Mouse (Mus musculus) myocyte (in vitro differentiated cells): Measurements from ENCODE around the gene Akap13. TPM values are rescaled to one million over a fixed set of nuclear protein-coding genes. Genes with fewer than 3 reads are reported as not detected.

Source experiments
- H3K27me3 ChIP-seq: one replicate; pipeline ENCODE4 v1.6.1; 2011; ENCODE audit not compliant: control insufficient read depth, insufficient read depth, insufficient read length
- H3K36me3 ChIP-seq: one replicate; pipeline ENCODE4 v1.6.1; 2011; ENCODE audit not compliant: control insufficient read depth, insufficient read depth
- H3K4me2 ChIP-seq: one replicate; pipeline ENCODE4 v1.6.1; 2011; ENCODE audit warnings: low read depth, control low read depth
- H3K4me3 ChIP-seq: one replicate; pipeline ENCODE4 v1.5.1; 2011; ENCODE audit warnings: mild to moderate bottlenecking, control low read depth, moderate library complexity
- H3K79me2 ChIP-seq: one replicate; pipeline ENCODE4 v1.6.1; 2011; ENCODE audit not compliant: control insufficient read depth, insufficient read depth
- H3ac ChIP-seq: one replicate; pipeline ENCODE4 v1.6.1; 2011; ENCODE audit not compliant: control insufficient read depth, insufficient read length
- CEBPB ChIP-seq: IDR thresholded peaks from 2 replicates; pipeline ENCODE4 v1.6.1; 2011; ENCODE audit warnings: mild to moderate bottlenecking, moderate library complexity; ENCODE audit not compliant: poor library complexity, insufficient read depth, severe bottlenecking
- E2F4 ChIP-seq: IDR thresholded peaks from one replicate; pipeline ENCODE4 v1.6.1; 2011; ENCODE audit warnings: mild to moderate bottlenecking, control low read depth, moderate library complexity; ENCODE audit not compliant: insufficient read depth
- MAX ChIP-seq: IDR thresholded peaks from one replicate; pipeline ENCODE4 v1.6.1; 2011; ENCODE audit warnings: low read depth, mild to moderate bottlenecking, control low read depth
- MYOD1 ChIP-seq, 3 experiments: IDR thresholded peaks; one replicate each; pipeline ENCODE4 v1.6.1; 2011; ENCODE audit warnings: control low read depth in 2 of 3, low read depth in 2 of 3, mild to moderate bottlenecking in 2 of 3, moderate library complexity in 1 of 3; ENCODE audit not compliant: insufficient read length in 2 of 3, control insufficient read depth in 1 of 3
- MYOG ChIP-seq, 3 experiments: IDR thresholded peaks; one replicate each; pipeline ENCODE4 v1.6.1; 2011; ENCODE audit warnings: control low read depth in 2 of 3, low read depth in 2 of 3, mild to moderate bottlenecking in 2 of 3; ENCODE audit not compliant: insufficient read length in 2 of 3, control insufficient read depth in 1 of 3, insufficient read depth in 1 of 3
- POLR2A ChIP-seq: IDR thresholded peaks from one replicate; pipeline ENCODE4 v1.6.1; 2011; ENCODE audit warnings: low read depth, mild to moderate bottlenecking, control low read depth, moderate library complexity; ENCODE audit not compliant: insufficient read length
- POLR2AphosphoS2 ChIP-seq: IDR thresholded peaks from one replicate; pipeline ENCODE4 v1.6.1; 2011; ENCODE audit warnings: low read depth, control low read depth; ENCODE audit not compliant: insufficient read length
- REST ChIP-seq: IDR thresholded peaks from one replicate; pipeline ENCODE4 v1.6.1; 2011; ENCODE audit warnings: mild to moderate bottlenecking, control low read depth, moderate library complexity; ENCODE audit not compliant: insufficient read depth, insufficient read length
- SRF ChIP-seq: IDR thresholded peaks from one replicate; pipeline ENCODE4 v1.6.1; 2011; ENCODE audit warnings: low read depth; ENCODE audit not compliant: control insufficient read depth, insufficient read length
- TCF12 ChIP-seq: IDR thresholded peaks from one replicate; pipeline ENCODE4 v1.6.1; 2011; ENCODE audit warnings: mild to moderate bottlenecking, control low read depth; ENCODE audit not compliant: poor library complexity, insufficient read depth, severe bottlenecking
- TCF3 ChIP-seq: IDR thresholded peaks from one replicate; pipeline ENCODE4 v1.6.1; 2011; ENCODE audit warnings: low read depth, control low read depth; ENCODE audit not compliant: insufficient read length
- USF1 ChIP-seq: IDR thresholded peaks from one replicate; pipeline ENCODE4 v1.6.1; 2011; ENCODE audit warnings: low read depth, mild to moderate bottlenecking, control low read depth, moderate library complexity
- polyA plus RNA-seq: library from polyadenylated mRNA; unstranded; fragments of >200 nt; fragmentation: generic; extraction: Trizol; gene quantifications from one replicate; pipeline ENCODE4 v1.2.1, GENCODE M21; 2012; ENCODE audit warnings: missing spikeins

Akap13 gene
- polyA plus RNA-seq, 1 experiment: 13.9 TPM

DNA sequence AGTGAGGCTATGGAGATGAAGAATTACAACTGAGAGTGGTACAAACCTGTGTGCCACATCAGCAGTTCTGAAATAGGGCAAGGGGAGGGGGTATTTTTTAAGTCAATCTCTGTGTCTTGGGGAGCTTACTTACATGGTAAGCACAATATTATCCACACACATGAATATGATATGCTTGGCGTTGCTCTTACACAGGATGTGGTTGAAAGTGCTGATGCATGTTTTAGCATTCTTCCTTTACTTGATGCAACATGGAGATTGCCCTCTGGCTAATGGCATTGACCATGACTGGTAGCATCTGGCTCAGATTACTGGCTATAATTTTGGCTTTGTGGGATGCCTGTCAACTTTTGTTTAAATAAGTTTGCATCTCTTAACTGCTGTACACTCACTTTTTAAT lies 194.6 kb downstream of the Akap13 start:
- TF ChIP-seq E2F4 (no peak), TCF12 (no peak), CEBPB (no peak), SRF (no peak), REST (no peak), MYOD1 (IDR thresholded peaks at IDR 0.05; ENCODE audit: control insufficient read depth in 1 of 3, insufficient read length in 2 of 3, low read depth in 2 of 3) (no peak), TCF3 (no peak), MYOG (IDR thresholded peaks at IDR 0.05; ENCODE audit: control insufficient read depth in 1 of 3, insufficient read depth in 1 of 3, insufficient read length in 2 of 3, low read depth in 2 of 3) (no peak), POLR2A (no peak), POLR2AphosphoS2 (no peak), USF1 (no peak), MAX (no peak)

DNA sequence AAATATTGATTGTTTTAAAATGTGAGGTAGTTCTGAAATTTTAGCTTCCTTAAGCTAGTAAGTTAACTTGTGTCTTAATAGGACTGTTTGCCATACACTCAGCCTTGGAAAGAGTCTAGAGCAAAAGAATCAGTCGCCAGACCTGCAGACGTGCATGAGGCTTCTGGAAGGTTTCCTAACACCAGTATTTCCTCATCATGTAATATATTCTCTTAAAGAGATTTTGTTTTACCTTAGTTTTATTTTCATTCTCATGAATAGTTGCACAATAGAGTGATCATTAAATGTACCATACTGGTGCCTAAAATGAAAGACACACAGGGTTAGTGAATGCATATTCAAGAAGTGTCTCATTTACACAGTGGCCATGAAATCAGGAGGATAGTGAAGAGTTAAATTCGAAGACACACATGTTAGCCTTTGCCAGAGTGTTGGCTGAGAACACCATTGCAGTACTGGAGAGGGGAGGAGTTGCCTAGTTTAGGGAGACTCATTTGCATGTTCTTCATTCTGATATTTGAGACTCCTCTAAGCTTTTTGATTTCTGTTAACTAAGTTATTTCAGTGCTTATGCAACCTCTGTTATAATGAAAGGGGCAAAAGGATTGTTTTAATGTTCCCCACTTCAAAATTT lies 198.5 kb downstream of the Akap13 start:
- Histone ChIP-seq H3K4me2 (peak overlapping the region; percentile 7), H3K36me3 (no peaks in the 10 kb centered on the region), H3ac (no peak overlapping the region), H3K27me3 (no peaks in the 10 kb centered on the region), H3K79me2 (peaks cover 86% of the 10 kb centered on the region), H3K4me3 (no peak overlapping the region)
- TF ChIP-seq E2F4 (no peak), REST (no peak), MYOG (IDR thresholded peaks at IDR 0.05; ENCODE audit: control insufficient read depth in 1 of 3, insufficient read depth in 1 of 3, insufficient read length in 2 of 3, low read depth in 2 of 3) (no peak), POLR2AphosphoS2 (no peak), TCF12 (no peak), SRF (no peak), POLR2A (no peak), MYOD1 (IDR thresholded peaks at IDR 0.05; ENCODE audit: control insufficient read depth in 1 of 3, insufficient read length in 2 of 3, low read depth in 2 of 3) (no peak), TCF3 (no peak), CEBPB (no peak), MAX (no peak), USF1 (no peak)

More for the DNA sequence above, 194.6 kb downstream of the Akap13 start:
- Histone ChIP-seq H3K4me2 (peak overlapping the region; percentile 53), H3ac (no peak overlapping the region), H3K79me2 (peaks cover 89% of the 10 kb centered on the region), H3K4me3 (no peak overlapping the region), H3K36me3 (peaks cover 5% of the 10 kb centered on the region), H3K27me3 (no peaks in the 10 kb centered on the region)

DNA sequence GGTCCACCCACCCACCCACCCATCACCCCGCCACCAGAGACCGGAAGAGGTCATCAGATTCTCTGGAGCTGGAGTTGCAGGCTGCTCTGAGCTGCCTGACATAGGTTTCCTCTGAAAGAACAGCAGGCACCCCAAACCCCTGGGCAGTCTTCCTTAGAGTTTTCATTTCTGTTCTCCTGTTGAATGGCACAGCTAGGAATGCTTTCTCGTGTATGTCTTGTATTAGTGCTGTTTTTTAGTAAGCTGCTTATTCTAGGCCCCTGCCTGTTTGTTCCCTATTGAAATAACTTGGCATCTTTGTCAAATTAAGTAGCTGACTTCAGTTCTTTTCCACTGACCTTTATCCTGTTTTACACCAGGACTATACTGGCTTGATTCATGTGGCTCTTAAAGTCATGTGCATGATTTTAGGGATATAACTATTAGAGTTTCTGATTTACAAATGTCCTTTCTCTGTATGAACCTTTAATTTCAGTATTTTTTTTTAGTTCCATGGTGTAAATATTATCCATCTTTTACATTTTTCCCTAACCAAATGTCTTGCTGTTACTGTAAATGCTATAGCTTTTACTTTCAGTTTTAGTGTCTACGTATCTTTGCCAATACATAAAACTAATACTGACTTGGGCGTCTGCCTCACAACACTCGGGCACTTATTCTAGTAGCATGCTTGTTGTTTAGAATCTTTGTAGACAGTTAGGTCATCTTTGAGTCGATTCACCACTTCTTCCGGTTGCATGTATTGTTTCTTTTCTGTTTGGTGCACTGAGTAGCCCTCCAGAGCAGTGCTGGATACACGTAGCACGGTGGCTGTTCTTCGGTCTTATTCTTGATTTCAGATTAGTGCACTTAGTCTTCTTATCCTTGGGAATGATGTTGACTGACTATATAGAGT lies 200.1 kb downstream of the Akap13 start:
- Histone ChIP-seq H3ac (no peak overlapping the region), H3K4me3 (no peak overlapping the region), H3K36me3 (no peaks in the 10 kb centered on the region), H3K79me2 (peaks cover 75% of the 10 kb centered on the region), H3K4me2 (peak overlapping the region; percentile 67), H3K27me3 (no peaks in the 10 kb centered on the region)
- TF ChIP-seq MYOG (IDR thresholded peaks at IDR 0.05; ENCODE audit: control insufficient read depth in 1 of 3, insufficient read depth in 1 of 3, insufficient read length in 2 of 3, low read depth in 2 of 3): no peak
- no peak for TF ChIP-seq REST

DNA sequence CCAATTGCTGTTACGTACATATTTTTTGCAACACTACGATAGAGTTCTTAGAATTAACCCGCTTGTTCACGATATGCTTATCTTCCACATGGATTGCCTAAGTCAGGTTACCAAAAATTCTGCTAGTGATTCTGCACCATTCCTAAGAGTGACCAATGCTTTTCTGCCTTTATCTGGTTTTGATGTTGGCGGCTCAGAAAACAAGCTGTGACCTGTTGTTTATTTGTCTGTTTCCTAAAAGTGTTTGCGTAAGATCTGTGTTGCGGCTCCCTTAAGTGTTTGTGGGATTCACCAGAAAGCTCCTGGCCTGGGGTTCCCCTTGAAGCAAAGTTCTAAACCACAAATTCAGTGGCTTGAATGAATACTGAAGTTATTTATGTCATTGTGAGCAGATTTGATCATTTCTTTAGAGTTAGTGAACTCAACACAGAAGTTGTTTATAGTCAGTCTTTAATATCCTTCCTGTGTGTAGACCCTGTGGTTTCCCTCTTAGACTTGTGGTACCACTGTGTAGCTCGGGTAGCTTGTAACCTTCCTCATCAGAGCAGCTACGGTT lies 201.0 kb downstream of the Akap13 start:
- no peak overlapping the region for H3K4me3 ChIP-seq
- peaks cover 70% of the 10 kb centered on the region for H3K79me2 ChIP-seq
- H3K36me3 ChIP-seq: no peaks in the 10 kb centered on the region
- TF ChIP-seq CEBPB (no peak), SRF (no peak), POLR2AphosphoS2 (no peak), POLR2A (no peak), REST (no peak), TCF3 (no peak), USF1 (no peak), MYOG (IDR thresholded peaks at IDR 0.05; ENCODE audit: control insufficient read depth in 1 of 3, insufficient read depth in 1 of 3, insufficient read length in 2 of 3, low read depth in 2 of 3) (no peak), MAX (no peak), MYOD1 (IDR thresholded peaks at IDR 0.05; ENCODE audit: control insufficient read depth in 1 of 3, insufficient read length in 2 of 3, low read depth in 2 of 3) (no peak), E2F4 (no peak), TCF12 (no peak)
- H3K4me2 ChIP-seq: no peak overlapping the region
- no peak overlapping the region for H3ac ChIP-seq
- no peaks in the 10 kb centered on the region for H3K27me3 ChIP-seq
